Mouse (Mus musculus) layer of hippocampus, postnatal 25 days (tissue): Measurements from ENCODE around the gene Uba6. TPM values are rescaled to one million over a fixed set of nuclear protein-coding genes. Genes with fewer than 3 reads are reported as not detected.
A peak's percentile ranks its signal among the peaks of the same experiment; 100 is the strongest.

ENCODE experiments used
- DNase-seq, 2 experiments: peaks; one replicate each; pipeline ENCODE4 v3.0.0; 2022; ENCODE audit warnings: mixed read lengths in 2 of 2, low spot score in 1 of 2; ENCODE audit errors: extremely low spot score in 1 of 2
- total RNA-seq, 2 experiments: library from RNA; stranded (reverse); gene quantifications; 2 replicates each; pipeline ENCODE4 v1.2.3; 2021

The Uba6 gene
- total RNA-seq, 2 experiments from 2014 or later = 18.0 to 20.8 TPM

GRCm38 (mm10) chr5:86078720-86079334 lies 93.8 kb downstream of the Uba6 start:
- DNase-seq = no peak

- DNase-seq = no peak
Measured at GRCm38 (mm10) chr5:86072756-86073386, 99.7 kb downstream of the Uba6 start.

DNA sequence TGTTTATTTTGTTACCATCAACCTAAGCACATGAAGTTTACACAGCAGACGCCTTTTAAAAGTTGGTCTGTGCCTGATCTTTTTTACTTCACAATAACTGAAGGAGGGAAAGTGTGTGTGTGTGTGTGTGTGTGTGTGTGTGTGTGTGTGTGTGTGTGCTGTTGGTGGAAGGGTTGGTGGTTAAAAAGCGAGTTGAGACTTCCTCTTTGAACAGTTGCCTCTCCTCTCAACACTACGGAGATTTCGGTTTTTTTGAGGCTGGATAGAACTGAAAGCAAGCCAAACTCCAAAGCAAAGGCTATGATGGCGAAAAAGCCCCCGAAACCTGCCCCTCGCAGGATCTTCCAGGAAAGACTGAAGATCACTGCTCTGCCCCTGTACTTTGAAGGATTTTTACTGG lies 101.1 kb downstream of the Uba6 start, which contains the start of gene Stap1:
TSS of gene Stap1 (plus strand) at position 209 of the 400 bp plus-strand sequence.
- no peak for DNase-seq

DNA sequence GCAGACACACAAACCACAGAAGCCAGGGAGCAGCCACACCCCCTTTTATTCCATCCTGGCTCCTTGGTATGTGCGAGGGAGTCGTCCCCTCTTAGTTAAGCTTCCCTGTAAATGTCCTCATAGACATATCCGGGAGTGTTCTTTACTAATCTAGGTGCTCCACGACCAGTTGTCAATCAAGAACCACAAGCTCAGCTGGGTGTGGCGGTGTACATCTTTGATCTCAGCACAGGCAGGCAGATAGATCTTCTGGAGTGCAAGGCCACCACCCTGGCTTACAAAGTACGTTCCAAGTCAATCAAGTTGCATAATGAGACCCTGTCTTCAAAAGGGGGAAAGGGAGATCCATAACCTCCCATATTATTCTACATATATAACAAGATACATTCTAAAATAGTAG lies 103.5 kb downstream of the Uba6 start:
- DNase-seq = no peak

- no peak for DNase-seq
Measured at GRCm38 (mm10) chr5:86068451-86068850, 104.2 kb downstream of the Uba6 start.

- peak; percentile 76 to 93 for DNase-seq
Measured at GRCm38 (mm10) chr5:86066551-86066929, 106.1 kb downstream of the Uba6 start.

GRCm38 (mm10) chr5:86065876-86066550 lies 106.6 kb downstream of the Uba6 start:
- DNase-seq = no peak

GRCm38 (mm10) chr5:86065101-86065875 lies 107.3 kb downstream of the Uba6 start, which contains the start of gene Cenpc1:
Gene Cenpc1, minus strand, starts transcription at chr5:86065583.
- DNase-seq = peak; percentile 80 to 81

DNA sequence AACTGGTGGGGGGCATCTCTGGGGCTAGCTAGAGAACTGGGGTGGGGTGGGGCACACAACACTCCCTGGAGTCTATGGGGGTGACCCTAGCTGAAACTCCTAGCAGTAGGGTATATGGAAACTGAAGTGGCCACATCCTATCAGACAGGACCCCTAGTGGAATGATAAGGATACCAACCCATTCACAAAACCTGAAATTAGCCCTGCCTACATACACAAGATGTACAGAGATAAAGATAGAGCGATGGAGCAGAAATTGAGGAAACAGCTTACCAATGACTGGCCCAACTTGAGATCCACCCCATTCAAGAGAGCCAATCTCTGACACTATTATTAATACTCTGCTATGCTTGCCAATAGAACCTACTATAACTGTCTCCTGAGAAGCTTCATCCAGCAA lies 109.1 kb downstream of the Uba6 start:
- no peak for DNase-seq

Other genes with a start within 250 kb of the Uba6 start
- 10 to 100 TPM; 20.7 to 22.2 TPM for gene Cenpc1, start 107.2 kb downstream of the Uba6 start, total RNA-seq
- not detected for gene Stap1, start 101.1 kb downstream of the Uba6 start, total RNA-seq
- not detected for gene Gnrhr, start 25.1 kb upstream of the Uba6 start, total RNA-seq
- not detected for gene Tmprss11c, start 116.5 kb upstream of the Uba6 start, total RNA-seq
- gene Tmprss11d, start 200.6 kb upstream of the Uba6 start, total RNA-seq = not detected